Mouse (Mus musculus) myocyte (in vitro differentiated cells): Measurements from ENCODE around the gene Prrt2. TPM values are rescaled to one million over a fixed set of nuclear protein-coding genes. Genes with fewer than 3 reads are reported as not detected.

Experiments used
- H3K27me3 ChIP-seq: one replicate; pipeline ENCODE4 v1.6.1; 2011; ENCODE audit not compliant: control insufficient read depth, insufficient read depth, insufficient read length
- H3K36me3 ChIP-seq: one replicate; pipeline ENCODE4 v1.6.1; 2011; ENCODE audit not compliant: control insufficient read depth, insufficient read depth
- H3K4me2 ChIP-seq: one replicate; pipeline ENCODE4 v1.6.1; 2011; ENCODE audit warnings: low read depth, control low read depth
- H3K4me3 ChIP-seq: one replicate; pipeline ENCODE4 v1.5.1; 2011; ENCODE audit warnings: mild to moderate bottlenecking, control low read depth, moderate library complexity
- H3K79me2 ChIP-seq: one replicate; pipeline ENCODE4 v1.6.1; 2011; ENCODE audit not compliant: control insufficient read depth, insufficient read depth
- H3ac ChIP-seq: one replicate; pipeline ENCODE4 v1.6.1; 2011; ENCODE audit not compliant: control insufficient read depth, insufficient read length
- CEBPB ChIP-seq: IDR thresholded peaks from 2 replicates; pipeline ENCODE4 v1.6.1; 2011; ENCODE audit warnings: mild to moderate bottlenecking, moderate library complexity; ENCODE audit not compliant: poor library complexity, insufficient read depth, severe bottlenecking
- E2F4 ChIP-seq: IDR thresholded peaks from one replicate; pipeline ENCODE4 v1.6.1; 2011; ENCODE audit warnings: mild to moderate bottlenecking, control low read depth, moderate library complexity; ENCODE audit not compliant: insufficient read depth
- MAX ChIP-seq: IDR thresholded peaks from one replicate; pipeline ENCODE4 v1.6.1; 2011; ENCODE audit warnings: low read depth, mild to moderate bottlenecking, control low read depth
- MYOD1 ChIP-seq, 3 experiments: IDR thresholded peaks; one replicate each; pipeline ENCODE4 v1.6.1; 2011; ENCODE audit warnings: control low read depth in 2 of 3, low read depth in 2 of 3, mild to moderate bottlenecking in 2 of 3, moderate library complexity in 1 of 3; ENCODE audit not compliant: insufficient read length in 2 of 3, control insufficient read depth in 1 of 3
- MYOG ChIP-seq, 3 experiments: IDR thresholded peaks; one replicate each; pipeline ENCODE4 v1.6.1; 2011; ENCODE audit warnings: control low read depth in 2 of 3, low read depth in 2 of 3, mild to moderate bottlenecking in 2 of 3; ENCODE audit not compliant: insufficient read length in 2 of 3, control insufficient read depth in 1 of 3, insufficient read depth in 1 of 3
- POLR2A ChIP-seq: IDR thresholded peaks from one replicate; pipeline ENCODE4 v1.6.1; 2011; ENCODE audit warnings: low read depth, mild to moderate bottlenecking, control low read depth, moderate library complexity; ENCODE audit not compliant: insufficient read length
- POLR2AphosphoS2 ChIP-seq: IDR thresholded peaks from one replicate; pipeline ENCODE4 v1.6.1; 2011; ENCODE audit warnings: low read depth, control low read depth; ENCODE audit not compliant: insufficient read length
- REST ChIP-seq: IDR thresholded peaks from one replicate; pipeline ENCODE4 v1.6.1; 2011; ENCODE audit warnings: mild to moderate bottlenecking, control low read depth, moderate library complexity; ENCODE audit not compliant: insufficient read depth, insufficient read length
- SRF ChIP-seq: IDR thresholded peaks from one replicate; pipeline ENCODE4 v1.6.1; 2011; ENCODE audit warnings: low read depth; ENCODE audit not compliant: control insufficient read depth, insufficient read length
- TCF12 ChIP-seq: IDR thresholded peaks from one replicate; pipeline ENCODE4 v1.6.1; 2011; ENCODE audit warnings: mild to moderate bottlenecking, control low read depth; ENCODE audit not compliant: poor library complexity, insufficient read depth, severe bottlenecking
- TCF3 ChIP-seq: IDR thresholded peaks from one replicate; pipeline ENCODE4 v1.6.1; 2011; ENCODE audit warnings: low read depth, control low read depth; ENCODE audit not compliant: insufficient read length
- USF1 ChIP-seq: IDR thresholded peaks from one replicate; pipeline ENCODE4 v1.6.1; 2011; ENCODE audit warnings: low read depth, mild to moderate bottlenecking, control low read depth, moderate library complexity
- polyA plus RNA-seq: library from polyadenylated mRNA; unstranded; fragments of >200 nt; fragmentation: generic; extraction: Trizol; gene quantifications from one replicate; pipeline ENCODE4 v1.2.1, GENCODE M21; 2012; ENCODE audit warnings: missing spikeins

The Prrt2 gene
- polyA plus RNA-seq, 1 experiment = not detected

GRCm38 (mm10) chr7:127014993-127015392 is 6.0 kb downstream of the Prrt2 start:
- peak overlapping the region; percentile 54 for H3K4me3 ChIP-seq
- no peaks in the 10 kb centered on the region for H3K27me3 ChIP-seq
- H3K79me2 ChIP-seq = peaks cover 40% of the 10 kb centered on the region
- H3K36me3 ChIP-seq = no peaks in the 10 kb centered on the region
- no peak overlapping the region for H3ac ChIP-seq
- no peak for TF ChIP-seq POLR2AphosphoS2
- TF ChIP-seq CEBPB = no peak
- peak overlapping the region; percentile 77 for H3K4me2 ChIP-seq

GRCm38 (mm10) chr7:127014320-127014719 is 6.7 kb downstream of the Prrt2 start, which contains the start of gene Mvp:
Gene Mvp (minus strand): TSS chr7:127014621.
- H3K4me3 ChIP-seq = peak within 1 kb of the TSS; percentile 81
- H3K27me3 ChIP-seq = no peaks in the 10 kb centered on the region
- H3K79me2 ChIP-seq = peaks cover 40% of the 10 kb centered on the region
- H3K36me3 ChIP-seq = no peaks in the 10 kb centered on the region
- peak within 1 kb of the TSS; percentile 86 for H3K4me2 ChIP-seq
- H3ac ChIP-seq = peak within 1 kb of the TSS; percentile 23
- peak; percentile 71 for TF ChIP-seq POLR2AphosphoS2
- no peak for TF ChIP-seq REST
- TF ChIP-seq POLR2A = peak; percentile 56
- TF ChIP-seq MYOD1 (IDR thresholded peaks at IDR 0.05; ENCODE audit: control insufficient read depth in 1 of 3, insufficient read length in 2 of 3, low read depth in 2 of 3) = no peak

GRCm38 (mm10) chr7:127013385-127013784 is 7.6 kb downstream of the Prrt2 start:
- Histone ChIP-seq H3K27me3 (no peaks in the 10 kb centered on the region), H3K79me2 (peaks cover 40% of the 10 kb centered on the region), H3ac (no peak overlapping the region), H3K4me3 (peak overlapping the region; percentile 54), H3K36me3 (no peaks in the 10 kb centered on the region), H3K4me2 (peak overlapping the region; percentile 86)
- TF ChIP-seq MAX (no peak), POLR2AphosphoS2 (no peak), E2F4 (no peak), TCF3 (no peak), POLR2A (no peak), REST (no peak), TCF12 (no peak), MYOD1 (IDR thresholded peaks at IDR 0.05; ENCODE audit: control insufficient read depth in 1 of 3, insufficient read length in 2 of 3, low read depth in 2 of 3) (no peak), USF1 (no peak), CEBPB (no peak), MYOG (IDR thresholded peaks at IDR 0.05; ENCODE audit: control insufficient read depth in 1 of 3, insufficient read depth in 1 of 3, insufficient read length in 2 of 3, low read depth in 2 of 3) (no peak), SRF (no peak)

- no peak overlapping the region for H3ac ChIP-seq
- peaks cover 40% of the 10 kb centered on the region for H3K79me2 ChIP-seq
- peak overlapping the region; percentile 86 for H3K4me2 ChIP-seq
- TF ChIP-seq TCF3 (no peak), SRF (no peak)
- H3K27me3 ChIP-seq = no peaks in the 10 kb centered on the region
- H3K4me3 ChIP-seq = peak overlapping the region; percentile 54
- H3K36me3 ChIP-seq = no peaks in the 10 kb centered on the region
Observed at GRCm38 (mm10) chr7:127012845-127013244, 8.2 kb downstream of the Prrt2 start.

GRCm38 (mm10) chr7:127012374-127012773 is 8.6 kb downstream of the Prrt2 start:
- no peaks in the 10 kb centered on the region for H3K27me3 ChIP-seq
- H3K4me2 ChIP-seq = no peak overlapping the region
- H3K36me3 ChIP-seq = no peaks in the 10 kb centered on the region
- peaks cover 44% of the 10 kb centered on the region for H3K79me2 ChIP-seq
- no peak overlapping the region for H3ac ChIP-seq
- TF ChIP-seq MAX (no peak), E2F4 (no peak), TCF12 (no peak), SRF (no peak), TCF3 (no peak), USF1 (no peak), MYOG (IDR thresholded peaks at IDR 0.05; ENCODE audit: control insufficient read depth in 1 of 3, insufficient read depth in 1 of 3, insufficient read length in 2 of 3, low read depth in 2 of 3) (no peak), CEBPB (no peak), POLR2A (no peak), REST (no peak), MYOD1 (IDR thresholded peaks at IDR 0.05; ENCODE audit: control insufficient read depth in 1 of 3, insufficient read length in 2 of 3, low read depth in 2 of 3) (no peak), POLR2AphosphoS2 (no peak)
- H3K4me3 ChIP-seq = no peak overlapping the region

GRCm38 (mm10) chr7:127011717-127012116 is 9.3 kb downstream of the Prrt2 start:
- H3K4me3 ChIP-seq = no peak overlapping the region
- H3K36me3 ChIP-seq = no peaks in the 10 kb centered on the region
- no peak overlapping the region for H3K4me2 ChIP-seq
- H3ac ChIP-seq = no peak overlapping the region
- no peaks in the 10 kb centered on the region for H3K27me3 ChIP-seq
- TF ChIP-seq POLR2A (no peak), MYOD1 (IDR thresholded peaks at IDR 0.05; ENCODE audit: control insufficient read depth in 1 of 3, insufficient read length in 2 of 3, low read depth in 2 of 3) (no peak), TCF12 (no peak), MAX (no peak), TCF3 (no peak), MYOG (IDR thresholded peaks at IDR 0.05; ENCODE audit: control insufficient read depth in 1 of 3, insufficient read depth in 1 of 3, insufficient read length in 2 of 3, low read depth in 2 of 3) (no peak), E2F4 (no peak), CEBPB (no peak)
- H3K79me2 ChIP-seq = peaks cover 44% of the 10 kb centered on the region
